Mouse (Mus musculus) stomach, postnatal 0 days (tissue): Measurements from ENCODE around the gene Tcf7l1.

Experiments used
- CTCF ChIP-seq: IDR thresholded peaks from 2 replicates; pipeline ENCODE4 v1.5.1; 2016; ENCODE audit warnings: antibody characterized with exemption, low read depth, mild to moderate bottlenecking, moderate library complexity
- EP300 ChIP-seq: optimal IDR thresholded peaks from 2 replicates; pipeline ENCODE3; 2016; ENCODE audit warnings: antibody characterized with exemption

GRCm38 (mm10) chr6:72663000-72663399 is 126.1 kb downstream of the Tcf7l1 start:
- TF ChIP-seq EP300 (no peak), CTCF (peak; percentile 58)
